Mouse (Mus musculus) embryonic facial prominence, embryonic 12.5 days (tissue): ENCODE data around the gene Gypa. TPM values are rescaled to one million over a fixed set of nuclear protein-coding genes. Genes with fewer than 3 reads are reported as not detected.

Experiments used
- ATAC-seq: fragments of 200-750 bp; cut with Nextera tagmentation; 2 replicates; pipeline ENCODE4 v1.8.0; 2017; ENCODE audit not compliant: insufficient number of reproducible peaks, insufficient read depth, low FRiP score, low TSS enrichment
- H3K27ac ChIP-seq: fragments of 300-500 bp; sonication (generic); 2 replicates; pipeline ENCODE4 v1.5.1; 2016; ENCODE audit warnings: mild to moderate bottlenecking
- H3K27me3 ChIP-seq: fragments of 300-500 bp; sonication (generic); 2 replicates; pipeline ENCODE4 v1.6.1; 2016; ENCODE audit warnings: mild to moderate bottlenecking, moderate library complexity
- H3K36me3 ChIP-seq: fragments of 300-500 bp; sonication (generic); 2 replicates; pipeline ENCODE4 v1.6.1; 2016; ENCODE audit warnings: mild to moderate bottlenecking
- H3K4me1 ChIP-seq: fragments of 300-500 bp; sonication (generic); 2 replicates; pipeline ENCODE4 v1.6.1; 2016
- H3K4me2 ChIP-seq: fragments of 300-500 bp; sonication (generic); replicated peaks from 2 replicates; pipeline ENCODE4 v1.6.1; 2016; ENCODE audit warnings: mild to moderate bottlenecking, moderate library complexity
- H3K4me3 ChIP-seq: fragments of 300-500 bp; sonication (generic); 2 replicates; pipeline ENCODE4 v1.5.1; 2016; ENCODE audit warnings: mild to moderate bottlenecking
- H3K9ac ChIP-seq: fragments of 300-500 bp; sonication (generic); 2 replicates; pipeline ENCODE4 v1.6.1; 2016; ENCODE audit warnings: mild to moderate bottlenecking, moderate library complexity
- H3K9me3 ChIP-seq: fragments of 300-500 bp; sonication (generic); 2 replicates; pipeline ENCODE4 v1.6.1; 2016; ENCODE audit warnings: mild to moderate bottlenecking, moderate library complexity
- WGBS: fragments of 180-500 bp; shearing (Covaris S2); methylation state at CpG from one replicate; pipeline ENCODE4 v1.1.7; 2016; 5-methylcytosine and 5-hydroxymethylcytosine counted together
- polyA plus RNA-seq: library from polyadenylated mRNA; unstranded; fragments of >200 nt; fragmentation: Nextera tagmentation; extraction: Ambion mirVana; gene quantifications from 2 replicates; pipeline ENCODE4 v1.2.1, GENCODE M21; 2016

The Gypa gene
- polyA plus RNA-seq, 1 experiment from 2014 or later, result 4.3 TPM

- no peak overlapping the region for H3K9ac ChIP-seq
- H3K4me1 ChIP-seq, result no peaks in the 10 kb centered on the region
- H3K4me2 ChIP-seq, result no peak overlapping the region
- 97% methylated on average over 2 of the region's 2 CpGs for WGBS
- no peaks in the 10 kb centered on the region for H3K36me3 ChIP-seq
- no peak overlapping the region for H3K4me3 ChIP-seq
- no peak overlapping the region for H3K27ac ChIP-seq
- no peak for ATAC-seq
- H3K27me3 ChIP-seq, result no peaks in the 10 kb centered on the region
- no peaks in the 10 kb centered on the region for H3K9me3 ChIP-seq
Observed at GRCm38 (mm10) chr8:80554991-80555390, 61.4 kb downstream of the Gypa start.

Other genes starting within 250 kb of the Gypa start
- not detected in 2 replicates for gene Frem3, start 117.3 kb downstream of the Gypa start, polyA plus RNA-seq
- gene Smarca5, start 245.7 kb downstream of the Gypa start, polyA plus RNA-seq, result 122 and 130 TPM in 2 replicates